Mouse (Mus musculus) midbrain, postnatal 0 days (tissue): ENCODE measurements at regions not wholly inside any gene's neighbourhood (a gene's known extent, or its start where the extent isn't known, plus 50 kb on each side); places are given as distances from the start of the nearest gene placed in this dataset.

ENCODE experiments used
- ATAC-seq: fragments of 200-750 bp; cut with Nextera tagmentation; 2 replicates; pipeline ENCODE4 v1.8.0; 2017; ENCODE audit warnings: moderate number of reproducible peaks, mild to moderate bottlenecking, moderate TSS enrichment, moderate library complexity; ENCODE audit not compliant: low FRiP score
- DNase-seq: peaks from one replicate; pipeline ENCODE4 v3.0.0-alpha.2; 2015; ENCODE audit warnings: low spot score
- H3K27ac ChIP-seq: fragments of 300-500 bp; sonication (generic); 2 replicates; pipeline ENCODE4 v1.5.1; 2014; ENCODE audit warnings: low read depth, mild to moderate bottlenecking, low read length, mixed read lengths
- H3K27me3 ChIP-seq: fragments of 300-500 bp; sonication (generic); 2 replicates; pipeline ENCODE4 v1.6.1; 2014; ENCODE audit warnings: low read length, control low read depth, mixed read lengths; ENCODE audit not compliant: insufficient read depth
- H3K36me3 ChIP-seq: fragments of 300-500 bp; sonication (generic); 2 replicates; pipeline ENCODE4 v1.6.1; 2014; ENCODE audit warnings: low read length, control low read depth, mixed read lengths; ENCODE audit not compliant: insufficient read depth
- H3K4me1 ChIP-seq: fragments of 300-500 bp; sonication (generic); 2 replicates; pipeline ENCODE4 v1.6.1; 2014; ENCODE audit warnings: mild to moderate bottlenecking, control low read depth, antibody characterized with exemption, low read length, mixed read lengths; ENCODE audit not compliant: insufficient read depth
- H3K4me2 ChIP-seq: fragments of 300-500 bp; sonication (generic); 2 replicates; pipeline ENCODE4 v1.6.1; 2014; ENCODE audit warnings: low read depth, mild to moderate bottlenecking, low read length, mixed read lengths; ENCODE audit not compliant: poor library complexity, severe bottlenecking
- H3K4me3 ChIP-seq: fragments of 300-500 bp; sonication (generic); 2 replicates; pipeline ENCODE4 v1.5.1; 2014; ENCODE audit warnings: low read depth, mild to moderate bottlenecking, low read length, moderate library complexity
- H3K9ac ChIP-seq: fragments of 300-500 bp; sonication (generic); replicated peaks from 2 replicates; pipeline ENCODE4 v1.6.1; 2014; ENCODE audit warnings: mild to moderate bottlenecking, low read length, moderate library complexity, mixed read lengths; ENCODE audit not compliant: poor library complexity, severe bottlenecking
- H3K9me3 ChIP-seq: fragments of 300-500 bp; sonication (generic); 2 replicates; pipeline ENCODE4 v1.6.1; 2016; ENCODE audit warnings: low read length, control low read depth
- CTCF ChIP-seq: IDR thresholded peaks from 2 replicates; pipeline ENCODE4 v1.5.1; 2016; ENCODE audit warnings: antibody characterized with exemption, mild to moderate bottlenecking
- WGBS: fragments of 180-500 bp; shearing (Covaris S2); extraction: QIAGEN DNeasy Blood & Tissue Kit; methylation state at CpG from one replicate; pipeline ENCODE4 v1.1.7; 2014; 5-methylcytosine and 5-hydroxymethylcytosine counted together

- DNase-seq (no peak), ATAC-seq (no peak)
- Histone ChIP-seq H3K27ac (no peak overlapping the region), H3K4me1 (no peaks in the 10 kb centered on the region), H3K9ac (no peak overlapping the region), H3K9me3 (no peaks in the 10 kb centered on the region), H3K4me2 (no peak overlapping the region), H3K4me3 (no peak overlapping the region), H3K36me3 (no peaks in the 10 kb centered on the region), H3K27me3 (no peaks in the 10 kb centered on the region)
- no peak for TF ChIP-seq CTCF
- 65% methylated on average over 6 of the region's 7 CpGs for WGBS
These were observed 104.1 kb upstream of the Tnr start for GRCm38 (mm10) chr1:159419301-159419965.

- H3K4me2 ChIP-seq, result no peak overlapping the region
- DNase-seq, result no peak
- H3K4me1 ChIP-seq, result no peaks in the 10 kb centered on the region
- H3K27ac ChIP-seq, result no peak overlapping the region
- H3K9me3 ChIP-seq, result no peaks in the 10 kb centered on the region
- no peak for TF ChIP-seq CTCF
- 97% methylated on average over 5 of the region's 5 CpGs for WGBS
- H3K36me3 ChIP-seq, result no peaks in the 10 kb centered on the region
- H3K9ac ChIP-seq, result no peak overlapping the region
- no peak overlapping the region for H3K4me3 ChIP-seq
- ATAC-seq, result no peak
- H3K27me3 ChIP-seq, result no peaks in the 10 kb centered on the region
These were observed 103.4 kb upstream of the Tnr start for GRCm38 (mm10) chr1:159420189-159420588.

GRCm38 (mm10) chr1:159423694-159424093 lies 99.9 kb upstream of the Tnr start:
- H3K4me2 ChIP-seq, result no peak overlapping the region
- no peak for TF ChIP-seq CTCF
- H3K9ac ChIP-seq, result no peak overlapping the region
- no peaks in the 10 kb centered on the region for H3K27me3 ChIP-seq
- DNase-seq, result no peak
- 82% methylated on average over 5 of the region's 5 CpGs for WGBS
- no peak for ATAC-seq
- no peak overlapping the region for H3K4me3 ChIP-seq
- H3K27ac ChIP-seq, result no peak overlapping the region
- H3K9me3 ChIP-seq, result no peaks in the 10 kb centered on the region
- H3K36me3 ChIP-seq, result no peaks in the 10 kb centered on the region
- H3K4me1 ChIP-seq, result no peaks in the 10 kb centered on the region

- Histone ChIP-seq H3K36me3 (no peaks in the 10 kb centered on the region), H3K27ac (no peak overlapping the region), H3K4me3 (no peak overlapping the region), H3K4me2 (no peak overlapping the region), H3K27me3 (no peaks in the 10 kb centered on the region), H3K4me1 (no peaks in the 10 kb centered on the region), H3K9ac (no peak overlapping the region), H3K9me3 (no peaks in the 10 kb centered on the region)
- ATAC-seq (no peak), DNase-seq (no peak)
- TF ChIP-seq CTCF, result no peak
These were observed 93.6 kb upstream of the Tnr start for GRCm38 (mm10) chr1:159429926-159430325.

GRCm38 (mm10) chr1:159433521-159433920 lies 90.0 kb upstream of the Tnr start:
- WGBS, result 94% methylated on average over 4 of the region's 4 CpGs
- H3K9me3 ChIP-seq, result no peaks in the 10 kb centered on the region
- no peaks in the 10 kb centered on the region for H3K4me1 ChIP-seq
- H3K27ac ChIP-seq, result no peak overlapping the region
- ATAC-seq (no peak), DNase-seq (no peak)
- H3K4me3 ChIP-seq, result no peak overlapping the region
- no peak overlapping the region for H3K9ac ChIP-seq
- no peak for TF ChIP-seq CTCF
- H3K4me2 ChIP-seq, result no peak overlapping the region
- no peaks in the 10 kb centered on the region for H3K27me3 ChIP-seq
- no peaks in the 10 kb centered on the region for H3K36me3 ChIP-seq

- Histone ChIP-seq H3K9me3 (no peaks in the 10 kb centered on the region), H3K36me3 (no peaks in the 10 kb centered on the region), H3K4me1 (no peaks in the 10 kb centered on the region; the same call in 1 of the 2 replicates), H3K27me3 (no peaks in the 10 kb centered on the region), H3K4me3 (no peak overlapping the region), H3K4me2 (no peak overlapping the region), H3K9ac (no peak overlapping the region), H3K27ac (no peak overlapping the region)
- TF ChIP-seq CTCF, result no peak
- ATAC-seq, result no peak
- no peak for DNase-seq
- WGBS, result 93% methylated on average over 1 of the region's 1 CpGs
These were observed 82.8 kb upstream of the Tnr start for GRCm38 (mm10) chr1:159440770-159441169.
